16 mouse cellular contexts compared by ENCODE assay signal in the genomic region with DNA sequence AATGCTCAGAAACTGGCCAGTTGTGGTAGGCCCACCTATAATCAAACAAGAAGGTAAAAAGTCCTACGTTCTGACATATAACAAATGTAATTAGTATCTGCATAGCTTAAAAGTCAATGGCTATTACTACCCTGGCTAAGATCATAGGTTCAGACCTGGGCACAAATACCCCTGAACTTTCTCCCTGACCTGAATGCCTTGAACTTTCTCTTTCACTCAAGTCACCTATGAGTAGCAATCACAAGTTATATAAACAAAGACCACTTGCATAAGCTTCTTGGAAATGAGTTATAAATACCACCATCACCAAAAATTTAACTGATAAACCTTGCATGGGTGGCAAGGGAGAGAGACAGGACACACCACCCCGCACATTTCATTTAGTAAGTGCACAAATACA. TPM values are rescaled to one million over a fixed set of nuclear protein-coding genes. Genes with fewer than 3 reads are reported as not detected.
A peak's percentile ranks its signal among the peaks of the same experiment; 100 is the strongest.
DNase-seq lines count a peak whose midpoint lies in the region; ATAC-seq and TF ChIP-seq lines count a peak whose summit lies in the region.
"Had no signal": no experiment of that assay in that cellular context is flagged by ENCODE, and none has a peak within 500 bp of the region (broad histone marks: within the 10 kb centered on the region; RNA-seq: fewer than 3 reads in every experiment).

No protein-coding gene starts in this region.

- no peak overlapping the region for H3K4me3 ChIP-seq in intestine, postnatal 0 days (ENCODE audit: low read depth, low read length)
- no peak overlapping the region for H3K4me3 ChIP-seq in intestine, embryonic 15.5 days (replicated peaks)
- no peak overlapping the region for H3K4me3 ChIP-seq in liver, adult 2 months (ENCODE audit: insufficient read depth, low read depth, low read length)
- H3K4me3 ChIP-seq in brown adipose tissue, adult 24 weeks (ENCODE audit: insufficient read depth, low read depth, low read length), result no peak overlapping the region
- no peak overlapping the region for H3K4me3 ChIP-seq in midbrain, embryonic 16.5 days (ENCODE audit: low read depth, low read length)
- H3K4me3 ChIP-seq: embryonic facial prominence, embryonic 10.5 days; embryonic facial prominence, embryonic 12.5 days; forebrain, embryonic 13.5 days; forebrain, embryonic 15.5 days had no signal

- no peak overlapping the region for H3K9ac ChIP-seq in intestine, postnatal 0 days (ENCODE audit: low read depth, low read length)
- H3K9ac ChIP-seq in intestine, embryonic 15.5 days, result no peak overlapping the region
- no peak overlapping the region for H3K9ac ChIP-seq in liver, adult 2 months (ENCODE audit: low read depth, low read length)
- no peak overlapping the region for H3K9ac ChIP-seq in midbrain, embryonic 16.5 days (ENCODE audit: low read depth, low read length)
- H3K9ac ChIP-seq: embryonic facial prominence, embryonic 12.5 days; forebrain, embryonic 13.5 days; forebrain, embryonic 15.5 days had no signal

- no peak overlapping the region for H3K4me2 ChIP-seq in intestine, postnatal 0 days (replicated peaks; ENCODE audit: low read depth)
- no peak overlapping the region for H3K4me2 ChIP-seq in intestine, embryonic 15.5 days (replicated peaks)
- no peak overlapping the region for H3K4me2 ChIP-seq in midbrain, embryonic 16.5 days (ENCODE audit: low read length)
- H3K4me2 ChIP-seq: embryonic facial prominence, embryonic 12.5 days; forebrain, embryonic 13.5 days; forebrain, embryonic 15.5 days had no signal

- DNase-seq in liver, adult 2 months (ENCODE audit: extremely low read depth, low read depth, low spot score), result peak; percentile 84
- DNase-seq in liver, result no peak
- DNase-seq: adrenal gland, postnatal 25 days; cerebellum, adult 11-12 months; cerebellum, adult 2 months; cerebellum, adult 9-10 months; cerebellum, postnatal 10 days; cerebellum, postnatal 25 days had no signal

- ATAC-seq in intestine, postnatal 0 days, result no peak
- ATAC-seq in intestine, embryonic 15.5 days, result no peak
- ATAC-seq in midbrain, embryonic 16.5 days, result no peak
- ATAC-seq: forebrain, embryonic 13.5 days; forebrain, embryonic 15.5 days had no signal

- WGBS in intestine, postnatal 0 days, result 83% methylated on average over 2 of the region's 2 CpGs
- 84% methylated on average over 2 of the region's 2 CpGs for WGBS in intestine, embryonic 15.5 days
- 30% methylated on average over 2 of the region's 2 CpGs for WGBS in liver, adult 2 months
- 100% methylated on average over 2 of the region's 2 CpGs for WGBS in midbrain, embryonic 16.5 days

- no peak for TF ChIP-seq CTCF in intestine, postnatal 0 days (IDR thresholded peaks at IDR 0.05; ENCODE audit: low read depth)
- TF ChIP-seq CTCF in liver, adult 2 months (IDR thresholded peaks at IDR 0.05; ENCODE audit: low read depth, low read length), result no peak

- no peaks in the 10 kb centered on the region for H3K27me3 ChIP-seq in intestine, postnatal 0 days (replicated peaks; ENCODE audit: control insufficient read depth, insufficient read depth, low read length)
- H3K27me3 ChIP-seq in intestine, embryonic 15.5 days (replicated peaks), result no peaks in the 10 kb centered on the region
- no peaks in the 10 kb centered on the region for H3K27me3 ChIP-seq in liver, adult 2 months (ENCODE audit: control insufficient read depth, insufficient read depth, low read length)
- H3K27me3 ChIP-seq in midbrain, embryonic 16.5 days (ENCODE audit: control insufficient read depth, insufficient read depth, low read depth, low read length), result no peaks in the 10 kb centered on the region
- H3K27me3 ChIP-seq: embryonic facial prominence, embryonic 12.5 days; forebrain, embryonic 13.5 days; forebrain, embryonic 15.5 days had no signal

- peaks cover 13% of the 10 kb centered on the region for H3K79me2 ChIP-seq in liver, adult 2 months (ENCODE audit: control insufficient read depth, insufficient read depth, low read length)

- 0 out of 2 replicates have a peak overlapping the region, but pooled peaks have one; percentile 21 for H3K27ac ChIP-seq in intestine, postnatal 0 days (ENCODE audit: low read depth, low read length)
- no peak overlapping the region for H3K27ac ChIP-seq in intestine, embryonic 15.5 days
- peak overlapping the region; percentile 53 for H3K27ac ChIP-seq in liver, adult 2 months (replicated peaks; ENCODE audit: insufficient read depth, low read depth, low read length)
- H3K27ac ChIP-seq in brown adipose tissue, adult 24 weeks (replicated peaks; ENCODE audit: low read depth, low read length), result peak overlapping the region; percentile 54; the same call in 1 of the 2 replicates
- no peak overlapping the region for H3K27ac ChIP-seq in midbrain, embryonic 16.5 days (ENCODE audit: low read length)
- H3K27ac ChIP-seq: embryonic facial prominence, embryonic 10.5 days; embryonic facial prominence, embryonic 12.5 days; forebrain, embryonic 13.5 days; forebrain, embryonic 15.5 days had no signal

- H3K36me3 ChIP-seq in intestine, postnatal 0 days (ENCODE audit: control insufficient read depth, insufficient read depth), result peaks cover 18% of the 10 kb centered on the region; the same call in 1 of the 2 replicates
- H3K36me3 ChIP-seq in intestine, embryonic 15.5 days, result no peaks in the 10 kb centered on the region; the same call in 1 of the 2 replicates
- peaks cover 8% of the 10 kb centered on the region for H3K36me3 ChIP-seq in liver, adult 2 months (ENCODE audit: control insufficient read depth, insufficient read depth, low read length)
- H3K36me3 ChIP-seq in midbrain, embryonic 16.5 days (ENCODE audit: control insufficient read depth, insufficient read depth, low read length), result 0 out of 2 replicates have a peak, but pooled peaks cover under 1% of the 10 kb centered on the region
- H3K36me3 ChIP-seq: forebrain, embryonic 15.5 days had no signal

- H3K9me3 ChIP-seq in intestine, postnatal 0 days (ENCODE audit: control insufficient read depth), result no peaks in the 10 kb centered on the region
- H3K9me3 ChIP-seq in intestine, embryonic 15.5 days, result no peaks in the 10 kb centered on the region
- H3K9me3 ChIP-seq in midbrain, embryonic 16.5 days (replicated peaks; ENCODE audit: control insufficient read depth, low read length, poor library complexity, severe bottlenecking), result no peaks in the 10 kb centered on the region
- H3K9me3 ChIP-seq: embryonic facial prominence, embryonic 10.5 days; embryonic facial prominence, embryonic 12.5 days; forebrain, embryonic 13.5 days; forebrain, embryonic 15.5 days had no signal

- TF ChIP-seq POLR2A in liver, adult 2 months (IDR thresholded peaks at IDR 0.05; ENCODE audit: extremely low read depth, insufficient read depth, low read length), result no peak

- no peaks in the 10 kb centered on the region for H3K4me1 ChIP-seq in intestine, postnatal 0 days (replicated peaks; ENCODE audit: control insufficient read depth, insufficient read depth, low read length)
- no peaks in the 10 kb centered on the region for H3K4me1 ChIP-seq in intestine, embryonic 15.5 days (replicated peaks)
- peaks cover 26% of the 10 kb centered on the region for H3K4me1 ChIP-seq in liver, adult 2 months (ENCODE audit: control insufficient read depth, insufficient read depth, low read length)
- peaks cover 2% of the 10 kb centered on the region; the same call in 1 of the 2 replicates for H3K4me1 ChIP-seq in brown adipose tissue, adult 24 weeks (ENCODE audit: control insufficient read depth, insufficient read depth, insufficient read length, low read length)
- H3K4me1 ChIP-seq in midbrain, embryonic 16.5 days (ENCODE audit: control insufficient read depth, insufficient read depth, low read length), result no peaks in the 10 kb centered on the region
- H3K4me1 ChIP-seq: embryonic facial prominence, embryonic 10.5 days; embryonic facial prominence, embryonic 12.5 days; forebrain, embryonic 13.5 days; forebrain, embryonic 15.5 days had no signal

RNA-seq across cellular contexts. Expression of a gene that starts 39.7 kb away (rescaled TPM):
- 100 and 109 TPM in 2 replicates for polyA plus RNA-seq in intestine, postnatal 0 days (2015; fragmentation: Nextera tagmentation; extraction: Ambion mirVana)
- 52.6 and 59.5 TPM in 2 replicates for polyA plus RNA-seq in intestine, embryonic 15.5 days (2015; fragmentation: Nextera tagmentation; extraction: Ambion mirVana)
- total RNA-seq in liver, adult 2 months (2014; rRNA removed), result 52.6 and 63.1 TPM in 2 replicates
- 147 and 163 TPM in 2 replicates for polyA plus RNA-seq in liver, adult 2 months (2012; rRNA removed)
- 61.1 and 85.1 TPM in 2 replicates for polyA plus RNA-seq in brown adipose tissue, adult 24 weeks (2012; ENCODE audit: insufficient read depth, insufficient read length, missing spikeins)
- 67.0 and 75.7 TPM in 2 replicates for polyA plus RNA-seq in midbrain, embryonic 16.5 days (2015; fragmentation: Nextera tagmentation; extraction: Ambion mirVana)

Comparison
In these comparisons a context has a peak if more than half of its experiments do, and no peak if none do; other contexts are left out.
1. H3K27ac ChIP-seq: peak in intestine, postnatal 0 days (single experiment), liver, adult 2 months (single experiment) and brown adipose tissue, adult 24 weeks (single experiment); none in intestine, embryonic 15.5 days (single experiment) and midbrain, embryonic 16.5 days (single experiment).